Mouse (Mus musculus): ENCODE measurements around the gene Hrh2. TPM values are rescaled to one million over a fixed set of nuclear protein-coding genes. Genes with fewer than 3 reads are reported as not detected.

Gene Hrh2
- polyA plus RNA-seq, 1 experiment from 2014 or later: 0.12 TPM

DNA sequence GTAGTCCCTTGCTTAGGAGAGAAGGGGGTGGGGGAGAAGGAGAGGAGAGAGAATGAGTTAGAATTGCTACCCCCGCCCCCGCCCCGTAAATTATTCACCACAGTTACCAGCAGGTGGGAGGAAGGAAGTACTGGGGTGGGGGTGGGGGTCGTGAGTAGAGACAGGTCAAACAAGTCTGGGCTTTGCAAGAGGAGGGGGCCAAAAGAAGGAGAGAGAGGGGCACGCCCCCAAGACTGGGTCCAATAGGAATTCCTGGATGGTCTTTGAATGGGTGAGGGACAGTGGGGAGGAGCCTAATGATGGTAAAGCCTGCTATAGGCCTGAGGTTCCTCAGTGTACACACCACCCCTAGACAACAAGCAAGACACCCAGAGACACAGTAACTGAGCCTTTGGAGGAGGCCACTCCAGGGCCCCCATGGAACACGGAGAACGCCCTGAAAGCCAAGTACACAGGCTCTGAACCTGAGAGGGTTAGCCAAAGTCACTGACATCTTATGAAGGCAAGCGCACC, 66.4 kb downstream of the Hrh2 start:
- Histone ChIP-seq H3K4me3 (ENCODE audit: low read length) (no peak overlapping the region), H3K27me3 (ENCODE audit: control insufficient read depth, insufficient read depth, low read length) (peaks cover 14% of the 10 kb centered on the region; the same call in 1 of the 2 replicates), H3K9ac (ENCODE audit: low read length) (no peak overlapping the region), H3K4me2 (ENCODE audit: low read depth, low read length) (no peak overlapping the region), H3K9me3 (replicated peaks; ENCODE audit: control insufficient read depth, low read length) (no peaks in the 10 kb centered on the region), H3K4me1 (ENCODE audit: control insufficient read depth, insufficient read depth, low read length) (no peaks in the 10 kb centered on the region), H3K36me3 (ENCODE audit: control insufficient read depth, insufficient read depth) (no peaks in the 10 kb centered on the region), H3K27ac (ENCODE audit: low read length) (no peak overlapping the region)
- ATAC-seq (replicated peaks; ENCODE audit: extremely low read depth, insufficient read depth, low FRiP score): no peak
- 37% methylated on average over 8 of the region's 8 CpGs for WGBS

DNA sequence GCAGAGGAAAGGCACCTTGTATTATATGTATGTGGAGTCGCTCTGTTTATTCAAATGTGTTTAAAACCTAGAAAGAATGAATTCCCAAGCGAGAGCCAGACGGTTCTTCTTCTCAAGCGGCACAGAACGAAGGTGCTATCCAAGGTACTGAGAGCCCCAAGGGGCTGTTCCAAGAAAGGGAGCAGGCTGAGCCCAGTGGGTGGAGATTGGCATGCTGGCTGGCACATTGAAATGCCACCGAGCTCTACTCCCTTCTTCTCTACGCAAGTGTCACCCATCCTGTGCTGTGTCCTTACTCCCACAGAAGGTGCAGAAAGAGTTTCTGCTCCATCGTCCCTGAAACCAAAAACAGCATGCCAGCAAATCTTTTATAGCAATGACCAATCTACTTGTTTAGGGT, 68.4 kb downstream of the Hrh2 start:
- Histone ChIP-seq H3K27ac (ENCODE audit: low read length) (no peak overlapping the region), H3K4me1 (ENCODE audit: control insufficient read depth, insufficient read depth, low read length) (no peaks in the 10 kb centered on the region), H3K9ac (ENCODE audit: low read length) (no peak overlapping the region), H3K4me3 (ENCODE audit: low read length) (no peak overlapping the region), H3K36me3 (ENCODE audit: control insufficient read depth, insufficient read depth) (no peaks in the 10 kb centered on the region), H3K4me2 (ENCODE audit: low read depth, low read length) (no peak overlapping the region), H3K9me3 (replicated peaks; ENCODE audit: control insufficient read depth, low read length) (no peaks in the 10 kb centered on the region), H3K27me3 (ENCODE audit: control insufficient read depth, insufficient read depth, low read length) (peaks cover 9% of the 10 kb centered on the region; the same call in 1 of the 2 replicates)
- ATAC-seq (replicated peaks; ENCODE audit: extremely low read depth, insufficient read depth, low FRiP score): no peak
- WGBS: 20% methylated on average over 8 of the region's 8 CpGs

DNA sequence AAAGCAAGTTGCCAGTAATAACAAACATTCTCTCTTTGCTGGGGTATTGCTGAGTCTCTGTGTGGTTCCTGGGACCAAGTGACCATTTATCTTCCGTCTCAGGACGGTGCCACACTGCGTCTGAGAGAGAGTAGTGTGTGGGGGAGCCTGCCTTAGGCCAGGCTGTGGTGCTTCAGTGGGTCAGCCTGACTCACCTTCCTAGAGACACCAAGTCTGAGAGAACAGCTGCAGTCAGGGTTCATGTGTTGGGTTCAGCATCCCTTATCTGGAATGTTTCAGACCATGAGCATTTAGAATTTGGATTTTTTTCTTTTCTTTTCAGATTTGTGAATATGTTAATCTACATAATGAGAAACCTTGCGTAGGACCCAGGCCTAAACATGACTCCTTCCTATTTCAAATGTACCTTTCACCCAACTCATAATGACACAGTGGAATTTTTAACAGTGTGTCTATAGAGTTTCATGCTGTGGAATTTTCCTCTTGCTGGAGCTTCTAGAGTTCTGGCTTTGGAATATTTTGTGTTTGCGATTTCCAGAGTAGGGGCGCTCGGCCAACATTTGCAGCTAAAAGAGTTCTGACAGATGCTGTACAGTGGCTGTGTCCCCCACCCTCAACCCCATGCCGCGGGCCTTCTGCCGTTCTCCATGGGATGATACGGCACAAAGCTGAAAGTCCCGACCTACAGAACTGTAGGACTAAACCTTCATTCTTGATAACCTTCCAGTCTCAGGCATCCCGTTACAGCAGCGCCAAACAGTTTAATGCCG, 71.0 kb downstream of the Hrh2 start:
- Histone ChIP-seq H3K4me1 (ENCODE audit: control insufficient read depth, insufficient read depth, low read length) (no peaks in the 10 kb centered on the region), H3K27me3 (ENCODE audit: control insufficient read depth, insufficient read depth, low read length) (peaks cover 15% of the 10 kb centered on the region), H3K9ac (ENCODE audit: low read length) (no peak overlapping the region), H3K27ac (ENCODE audit: low read length) (no peak overlapping the region), H3K36me3 (ENCODE audit: control insufficient read depth, insufficient read depth) (no peaks in the 10 kb centered on the region), H3K4me2 (ENCODE audit: low read depth, low read length) (no peak overlapping the region), H3K4me3 (ENCODE audit: low read length) (no peak overlapping the region), H3K9me3 (replicated peaks; ENCODE audit: control insufficient read depth, low read length) (no peaks in the 10 kb centered on the region)
- ATAC-seq (replicated peaks; ENCODE audit: extremely low read depth, insufficient read depth, low FRiP score): no peak
- WGBS: 85% methylated on average over 15 of the region's 15 CpGs

DNA sequence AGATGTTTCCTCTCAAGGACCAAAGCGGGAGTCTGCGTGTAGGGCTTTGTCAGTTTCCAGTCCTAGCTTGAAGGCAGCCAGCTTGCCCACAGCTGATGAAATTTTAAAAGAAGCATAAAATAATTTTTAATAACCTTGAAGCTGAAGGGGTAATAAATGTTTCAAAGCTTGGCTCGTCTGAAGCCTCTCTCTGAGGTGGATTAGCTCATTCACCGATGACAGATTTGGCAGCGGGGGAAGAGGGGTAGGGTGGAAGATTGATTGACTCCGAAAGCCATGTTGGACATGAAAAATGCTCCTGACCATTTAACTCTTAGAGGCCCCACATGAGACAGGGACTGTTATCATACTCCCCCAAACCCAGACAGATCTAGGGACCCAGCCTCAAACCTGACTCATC, 71.7 kb downstream of the Hrh2 start:
- H3K4me3 ChIP-seq (ENCODE audit: low read length): no peak overlapping the region
- 71% methylated on average over 6 of the region's 6 CpGs for WGBS
- no peak overlapping the region for H3K27ac ChIP-seq (ENCODE audit: low read length)

DNA sequence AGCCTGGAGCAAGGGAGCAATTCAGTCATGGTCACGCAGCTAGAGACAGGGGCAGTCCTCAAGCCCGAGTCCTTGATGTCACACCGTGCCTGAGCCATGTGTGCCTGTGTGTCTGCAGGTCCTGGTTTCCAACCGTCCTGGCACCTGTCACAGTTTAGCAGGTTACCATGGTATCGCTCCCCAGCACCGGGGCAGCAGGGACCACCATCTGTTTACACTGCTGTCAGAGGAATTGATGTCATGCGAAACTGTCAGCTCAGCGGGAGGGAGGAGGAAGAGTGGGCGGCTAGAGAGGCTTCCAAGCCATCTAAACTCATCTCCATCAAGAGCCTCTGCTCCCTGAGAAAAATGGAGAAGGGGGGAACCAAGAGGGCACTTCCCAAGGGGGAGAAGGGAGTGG, 74.5 kb downstream of the Hrh2 start:
- Histone ChIP-seq H3K27me3 (ENCODE audit: control insufficient read depth, insufficient read depth, low read length) (peaks cover 8% of the 10 kb centered on the region; the same call in 1 of the 2 replicates), H3K9ac (ENCODE audit: low read length) (no peak overlapping the region), H3K27ac (ENCODE audit: low read length) (no peak overlapping the region), H3K4me3 (ENCODE audit: low read length) (no peak overlapping the region), H3K4me1 (ENCODE audit: control insufficient read depth, insufficient read depth, low read length) (no peaks in the 10 kb centered on the region), H3K36me3 (ENCODE audit: control insufficient read depth, insufficient read depth) (no peaks in the 10 kb centered on the region), H3K4me2 (ENCODE audit: low read depth, low read length) (no peak overlapping the region), H3K9me3 (replicated peaks; ENCODE audit: control insufficient read depth, low read length) (no peaks in the 10 kb centered on the region)
- 14% methylated on average over 9 of the region's 9 CpGs for WGBS
- ATAC-seq (replicated peaks; ENCODE audit: extremely low read depth, insufficient read depth, low FRiP score): no peak

More for the DNA sequence above, 71.7 kb downstream of the Hrh2 start:
- no peak for ATAC-seq (replicated peaks; ENCODE audit: extremely low read depth, insufficient read depth, low FRiP score)
- peaks cover 10% of the 10 kb centered on the region for H3K27me3 ChIP-seq (ENCODE audit: control insufficient read depth, insufficient read depth, low read length)
- no peaks in the 10 kb centered on the region for H3K9me3 ChIP-seq (replicated peaks; ENCODE audit: control insufficient read depth, low read length)
- H3K4me1 ChIP-seq (ENCODE audit: control insufficient read depth, insufficient read depth, low read length): no peaks in the 10 kb centered on the region
- no peaks in the 10 kb centered on the region for H3K36me3 ChIP-seq (ENCODE audit: control insufficient read depth, insufficient read depth)
- H3K4me2 ChIP-seq (ENCODE audit: low read depth, low read length): no peak overlapping the region
- H3K9ac ChIP-seq (ENCODE audit: low read length): no peak overlapping the region

DNA sequence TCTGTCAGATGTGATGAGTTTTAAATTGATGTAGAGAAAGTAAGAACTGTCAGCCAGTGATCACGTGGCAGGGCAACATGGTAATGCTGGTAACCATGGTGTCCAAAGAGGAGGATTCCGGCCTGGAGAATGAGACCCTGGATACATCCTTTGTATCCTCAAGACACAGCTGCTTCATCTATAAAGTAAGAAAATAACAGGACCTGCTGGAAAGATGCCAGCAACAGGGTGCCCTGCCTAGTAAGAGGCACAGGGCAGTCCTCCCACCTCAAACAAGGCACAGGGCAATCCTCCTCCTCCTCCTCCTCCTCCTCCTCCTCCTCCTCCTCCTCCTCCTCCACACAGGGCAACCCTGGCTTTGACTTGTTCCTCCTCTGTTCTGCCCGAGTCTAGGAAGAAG, 77.2 kb downstream of the Hrh2 start:
- 64% methylated on average over 3 of the region's 3 CpGs for WGBS
- H3K4me3 ChIP-seq (ENCODE audit: low read length): no peak overlapping the region
- no peaks in the 10 kb centered on the region for H3K36me3 ChIP-seq (ENCODE audit: control insufficient read depth, insufficient read depth)
- no peaks in the 10 kb centered on the region for H3K4me1 ChIP-seq (ENCODE audit: control insufficient read depth, insufficient read depth, low read length)
- no peak overlapping the region for H3K9ac ChIP-seq (ENCODE audit: low read length)
- no peak overlapping the region for H3K4me2 ChIP-seq (ENCODE audit: low read depth, low read length)
- H3K27me3 ChIP-seq (ENCODE audit: control insufficient read depth, insufficient read depth, low read length): peaks cover 8% of the 10 kb centered on the region; the same call in 1 of the 2 replicates
- no peak overlapping the region for H3K27ac ChIP-seq (ENCODE audit: low read length)
- no peaks in the 10 kb centered on the region for H3K9me3 ChIP-seq (replicated peaks; ENCODE audit: control insufficient read depth, low read length)
- ATAC-seq (replicated peaks; ENCODE audit: extremely low read depth, insufficient read depth, low FRiP score): no peak

DNA sequence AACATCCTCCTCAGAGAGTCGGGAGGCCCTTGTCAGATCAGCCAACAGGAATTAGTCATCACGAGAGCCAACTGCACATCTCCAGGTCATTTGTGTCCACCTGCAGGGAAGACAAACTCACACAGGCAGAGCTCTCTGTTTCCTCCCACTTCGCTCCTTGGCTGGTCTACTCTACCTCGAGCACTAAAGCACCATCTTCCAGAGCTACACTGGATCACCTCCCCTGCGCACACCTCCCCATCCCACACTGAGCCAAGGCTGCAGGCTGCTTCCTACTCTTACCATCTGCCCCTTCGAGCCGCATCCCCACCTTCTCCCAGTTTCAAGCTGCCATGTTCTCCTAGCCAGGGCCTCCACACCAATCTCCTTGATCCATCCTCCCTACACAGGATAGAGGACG, 77.7 kb downstream of the Hrh2 start:
- H3K27ac ChIP-seq (ENCODE audit: low read length): no peak overlapping the region
- peaks cover 8% of the 10 kb centered on the region; the same call in 1 of the 2 replicates for H3K27me3 ChIP-seq (ENCODE audit: control insufficient read depth, insufficient read depth, low read length)
- no peak overlapping the region for H3K4me2 ChIP-seq (ENCODE audit: low read depth, low read length)
- 65% methylated on average over 8 of the region's 8 CpGs for WGBS
- no peak for ATAC-seq (replicated peaks; ENCODE audit: extremely low read depth, insufficient read depth, low FRiP score)
- no peak overlapping the region for H3K4me3 ChIP-seq (ENCODE audit: low read length)
- no peaks in the 10 kb centered on the region for H3K36me3 ChIP-seq (ENCODE audit: control insufficient read depth, insufficient read depth)
- no peak overlapping the region for H3K9ac ChIP-seq (ENCODE audit: low read length)
- H3K9me3 ChIP-seq (replicated peaks; ENCODE audit: control insufficient read depth, low read length): no peaks in the 10 kb centered on the region
- H3K4me1 ChIP-seq (ENCODE audit: control insufficient read depth, insufficient read depth, low read length): no peaks in the 10 kb centered on the region

DNA sequence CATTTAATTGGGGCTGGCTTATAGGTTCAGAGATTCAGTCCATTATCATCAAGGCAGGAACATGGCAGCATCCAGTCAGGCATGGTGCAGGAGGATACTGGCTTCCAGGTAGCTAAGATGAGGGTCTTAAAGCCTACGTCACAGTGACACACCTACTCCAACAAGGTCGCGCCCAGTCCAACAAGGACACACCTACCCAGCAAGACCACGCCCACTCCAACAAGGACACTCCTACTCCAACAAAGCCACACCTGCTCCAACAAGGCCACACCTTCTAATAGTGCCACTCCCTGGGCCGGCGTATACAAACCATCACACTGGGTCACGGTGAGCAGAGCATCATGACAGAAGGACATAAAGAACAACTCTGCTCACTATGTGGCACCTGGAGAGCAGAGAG, 80.1 kb downstream of the Hrh2 start:
- WGBS: 85% methylated on average over 7 of the region's 7 CpGs
- no peaks in the 10 kb centered on the region for H3K36me3 ChIP-seq (ENCODE audit: control insufficient read depth, insufficient read depth)
- H3K4me3 ChIP-seq (ENCODE audit: low read length): no peak overlapping the region
- H3K27me3 ChIP-seq (ENCODE audit: control insufficient read depth, insufficient read depth, low read length): peaks cover 1% of the 10 kb centered on the region; the same call in 1 of the 2 replicates
- no peaks in the 10 kb centered on the region for H3K4me1 ChIP-seq (ENCODE audit: control insufficient read depth, insufficient read depth, low read length)
- H3K4me2 ChIP-seq (ENCODE audit: low read depth, low read length): no peak overlapping the region
- no peak overlapping the region for H3K27ac ChIP-seq (ENCODE audit: low read length)
- H3K9me3 ChIP-seq (replicated peaks; ENCODE audit: control insufficient read depth, low read length): no peaks in the 10 kb centered on the region
- no peak overlapping the region for H3K9ac ChIP-seq (ENCODE audit: low read length)
- no peak for ATAC-seq (replicated peaks; ENCODE audit: extremely low read depth, insufficient read depth, low FRiP score)

DNA sequence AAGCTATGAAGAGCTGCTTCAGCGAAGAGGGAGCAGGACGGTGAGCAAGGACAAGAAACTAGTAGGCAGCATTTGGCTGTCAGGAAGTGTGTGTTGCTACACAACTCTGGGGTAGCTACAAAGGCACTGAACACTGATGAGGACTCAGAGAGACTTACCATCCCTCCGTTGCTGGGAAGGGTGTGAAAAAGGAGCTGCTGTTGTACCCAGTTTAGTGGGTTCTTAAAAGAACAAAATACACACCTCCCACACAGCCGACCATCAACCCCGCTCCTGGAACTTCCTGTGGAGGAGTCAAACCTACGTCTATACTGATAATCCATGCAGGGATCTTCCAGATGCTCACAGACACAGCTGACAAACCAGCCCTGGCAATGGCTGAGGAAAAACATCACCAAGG, 85.5 kb downstream of the Hrh2 start:
- 74% methylated on average over 6 of the region's 6 CpGs for WGBS
- no peak overlapping the region for H3K9ac ChIP-seq (ENCODE audit: low read length)
- 0 out of 2 replicates have a peak, but pooled peaks cover 5% of the 10 kb centered on the region for H3K4me1 ChIP-seq (ENCODE audit: control insufficient read depth, insufficient read depth, low read length)
- no peak overlapping the region for H3K27ac ChIP-seq (ENCODE audit: low read length)
- H3K4me3 ChIP-seq (ENCODE audit: low read length): no peak overlapping the region
- H3K27me3 ChIP-seq (ENCODE audit: control insufficient read depth, insufficient read depth, low read length): peaks cover 7% of the 10 kb centered on the region; the same call in 1 of the 2 replicates
- H3K9me3 ChIP-seq (replicated peaks; ENCODE audit: control insufficient read depth, low read length): peaks cover 5% of the 10 kb centered on the region; the same call in 1 of the 2 replicates
- H3K4me2 ChIP-seq (ENCODE audit: low read depth, low read length): no peak overlapping the region
- H3K36me3 ChIP-seq (ENCODE audit: control insufficient read depth, insufficient read depth): no peaks in the 10 kb centered on the region
- ATAC-seq (replicated peaks; ENCODE audit: extremely low read depth, insufficient read depth, low FRiP score): no peak

All from heart, embryonic 16.5 days (tissue).